Mouse (Mus musculus): ENCODE data around the gene Slc22a2.

DNA sequence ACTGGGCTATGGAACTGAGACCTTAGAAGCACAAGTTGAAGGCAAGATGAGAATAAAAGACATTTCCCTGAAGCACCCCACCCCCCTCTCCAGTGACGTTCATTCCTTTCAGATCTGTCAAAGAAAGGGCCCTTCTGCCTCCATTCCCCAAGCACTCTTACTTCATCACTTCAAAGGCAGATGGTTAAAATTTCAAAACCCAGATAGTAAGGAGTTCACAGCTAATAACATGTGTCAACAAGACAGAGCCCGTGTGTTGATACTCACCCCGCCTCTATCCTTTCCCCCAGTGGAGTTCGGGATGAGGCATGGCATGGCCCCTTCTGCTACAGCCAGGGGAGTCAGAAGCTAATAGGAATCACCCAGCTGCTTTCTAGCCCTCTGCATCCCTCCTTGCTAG, 31.5 kb downstream of the Slc22a2 start:
- TF ChIP-seq POLR2A (IDR thresholded peaks at IDR 0.05; ENCODE audit: borderline replicate concordance, control insufficient read depth, low read depth, low read length), result no peak
- TF ChIP-seq CTCF (IDR thresholded peaks at IDR 0.05; ENCODE audit: control insufficient read depth, insufficient read depth, low read length), result no peak

Measured in bone marrow, adult 2 months (tissue).